Mouse (Mus musculus) CD4-positive, CD25-positive, alpha-beta regulatory T cell, adult 9 weeks (primary cell): ENCODE measurements around the gene Srsf6. TPM values are rescaled to one million over a fixed set of nuclear protein-coding genes. Genes with fewer than 3 reads are reported as not detected.

Experiments used
- polyA plus RNA-seq: library from polyadenylated mRNA; unstranded; fragments of 100-300 nt; shearing (Covaris generic); gene quantifications from one replicate; pipeline ENCODE4 v1.2.1, GENCODE M21; 2017

Srsf6 gene
- 32.8 TPM for polyA plus RNA-seq

GRCm38 (mm10) chr2:162931123-162931673, at the start of gene Srsf6:
TSS of gene Srsf6 (plus strand) at chr2:162931528.

GRCm38 (mm10) chr2:162943148-162943846, 12.0 kb downstream of the Srsf6 start, which contains the start of gene L3mbtl1:
TSS of gene L3mbtl1 (plus strand) at chr2:162943472.

Other genes starting within 250 kb of the Srsf6 start
- not detected for gene L3mbtl1, start 11.9 kb downstream of the Srsf6 start, polyA plus RNA-seq
- not detected for gene Sgk2, start 55.8 kb downstream of the Srsf6 start, polyA plus RNA-seq
- 68.5 TPM for gene Ift52, start 85.8 kb downstream of the Srsf6 start, polyA plus RNA-seq
- 3.8 TPM for gene Mybl2, start 123.2 kb downstream of the Srsf6 start, polyA plus RNA-seq
- not detected for gene Gtsf1l, start 156.3 kb downstream of the Srsf6 start, polyA plus RNA-seq